Mouse (Mus musculus) forebrain, embryonic 15.5 days (tissue): ENCODE data around the gene Rcor2. TPM values are rescaled to one million over a fixed set of nuclear protein-coding genes. Genes with fewer than 3 reads are reported as not detected.
A peak's percentile ranks its signal among the peaks of the same experiment; 100 is the strongest.

Experiments used
- ATAC-seq: fragments of 200-750 bp; cut with Nextera tagmentation; replicated peaks from 2 replicates; pipeline ENCODE4 v1.8.0; 2017; ENCODE audit warnings: mild to moderate bottlenecking, moderate TSS enrichment, moderate library complexity
- H3K27ac ChIP-seq: fragments of 300-500 bp; sonication (generic); replicated peaks from 2 replicates; pipeline ENCODE4 v1.5.1; 2015; ENCODE audit warnings: mild to moderate bottlenecking, inconsistent platforms
- H3K27me3 ChIP-seq: fragments of 300-500 bp; sonication (generic); 2 replicates; pipeline ENCODE4 v1.6.1; 2015; ENCODE audit warnings: inconsistent platforms
- H3K36me3 ChIP-seq: fragments of 300-500 bp; sonication (generic); 2 replicates; pipeline ENCODE4 v1.6.1; 2015; ENCODE audit warnings: mild to moderate bottlenecking, inconsistent platforms
- H3K4me1 ChIP-seq: fragments of 300-500 bp; sonication (generic); 2 replicates; pipeline ENCODE4 v1.6.1; 2015; ENCODE audit warnings: inconsistent platforms
- H3K4me2 ChIP-seq: fragments of 300-500 bp; sonication (generic); replicated peaks from 2 replicates; pipeline ENCODE4 v1.6.1; 2015; ENCODE audit warnings: mild to moderate bottlenecking, inconsistent platforms
- H3K4me3 ChIP-seq: fragments of 300-500 bp; sonication (generic); 2 replicates; pipeline ENCODE4 v1.5.1; 2015; ENCODE audit warnings: mild to moderate bottlenecking, inconsistent platforms
- H3K9ac ChIP-seq: fragments of 300-500 bp; sonication (generic); replicated peaks from 2 replicates; pipeline ENCODE4 v1.6.1; 2015; ENCODE audit warnings: mild to moderate bottlenecking, inconsistent platforms
- H3K9me3 ChIP-seq: fragments of 300-500 bp; sonication (generic); 2 replicates; pipeline ENCODE4 v1.6.1; 2016; ENCODE audit warnings: inconsistent platforms
- WGBS: fragments of 180-500 bp; shearing (Covaris S2); methylation state at CpG from one replicate; pipeline ENCODE4 v1.1.7; 2015; ENCODE audit warnings: mixed read lengths; 5-methylcytosine and 5-hydroxymethylcytosine counted together
- polyA plus RNA-seq: library from polyadenylated mRNA; unstranded; fragments of >200 nt; fragmentation: Nextera tagmentation; extraction: Ambion mirVana; gene quantifications from 2 replicates; pipeline ENCODE4 v1.2.1, GENCODE M21; 2015

Gene Rcor2
- polyA plus RNA-seq: 60.7 and 67.7 TPM in 2 replicates

- H3K9me3 ChIP-seq: no peaks in the 10 kb centered on the region
- peaks cover 17% of the 10 kb centered on the region for H3K36me3 ChIP-seq
- no peaks in the 10 kb centered on the region for H3K27me3 ChIP-seq
- H3K9ac ChIP-seq: peak within 1 kb of the TSS; percentile 98
- H3K27ac ChIP-seq: peak within 1 kb of the TSS; percentile 99
- peaks cover 70% of the 10 kb centered on the region for H3K4me1 ChIP-seq
- under 1% methylated on average over 28 of the region's 28 CpGs for WGBS
- ATAC-seq: peak; percentile 69
- H3K4me3 ChIP-seq: peak within 1 kb of the TSS; percentile 90
- peak within 1 kb of the TSS; percentile 76 for H3K4me2 ChIP-seq
Observed at GRCm38 (mm10) chr19:7267091-7267741, at the start of gene Rcor2. Gene Rcor2 (plus strand): TSS chr19:7267325.

GRCm38 (mm10) chr19:7217926-7218267, 49.2 kb upstream of the Rcor2 start:
- Histone ChIP-seq H3K4me1 (peaks cover 36% of the 10 kb centered on the region), H3K4me2 (peak overlapping the region; percentile 78), H3K9ac (peak overlapping the region; percentile 76; the same call in 1 of the 2 replicates), H3K36me3 (peaks cover 16% of the 10 kb centered on the region; the same call in 1 of the 2 replicates), H3K27me3 (no peaks in the 10 kb centered on the region), H3K4me3 (peak overlapping the region; percentile 93), H3K9me3 (no peaks in the 10 kb centered on the region), H3K27ac (peak overlapping the region; percentile 41; the same call in 1 of the 2 replicates)
- no peak for ATAC-seq
- 5% methylated on average over 6 of the region's 6 CpGs for WGBS

GRCm38 (mm10) chr19:7218753-7219152, 48.4 kb upstream of the Rcor2 start:
- Histone ChIP-seq H3K4me3 (no peak overlapping the region), H3K4me1 (peaks cover 36% of the 10 kb centered on the region), H3K36me3 (peaks cover 11% of the 10 kb centered on the region; the same call in 1 of the 2 replicates), H3K9ac (no peak overlapping the region), H3K4me2 (no peak overlapping the region), H3K27ac (no peak overlapping the region), H3K27me3 (no peaks in the 10 kb centered on the region), H3K9me3 (no peaks in the 10 kb centered on the region)
- no peak for ATAC-seq
- WGBS: 94% methylated on average over 5 of the region's 5 CpGs

- 87% methylated on average over 6 of the region's 6 CpGs for WGBS
- Histone ChIP-seq H3K4me2 (no peak overlapping the region), H3K9ac (no peak overlapping the region), H3K4me3 (no peak overlapping the region), H3K27me3 (no peaks in the 10 kb centered on the region), H3K27ac (no peak overlapping the region), H3K36me3 (peaks cover 14% of the 10 kb centered on the region), H3K9me3 (no peaks in the 10 kb centered on the region), H3K4me1 (peaks cover 6% of the 10 kb centered on the region)
- ATAC-seq: no peak
Observed at GRCm38 (mm10) chr19:7222196-7222595, 44.9 kb upstream of the Rcor2 start.

- Histone ChIP-seq H3K36me3 (peaks cover 24% of the 10 kb centered on the region), H3K9ac (no peak overlapping the region)
- ATAC-seq: no peak
Observed at GRCm38 (mm10) chr19:7223488-7223887, 43.6 kb upstream of the Rcor2 start.

GRCm38 (mm10) chr19:7224253-7224652, 42.9 kb upstream of the Rcor2 start:
- no peaks in the 10 kb centered on the region for H3K4me1 ChIP-seq
- H3K9me3 ChIP-seq: no peaks in the 10 kb centered on the region
- ATAC-seq: no peak
- H3K9ac ChIP-seq: no peak overlapping the region
- WGBS: 90% methylated on average over 3 of the region's 3 CpGs
- H3K36me3 ChIP-seq: peaks cover 28% of the 10 kb centered on the region
- H3K27me3 ChIP-seq: no peaks in the 10 kb centered on the region
- no peak overlapping the region for H3K4me2 ChIP-seq
- no peak overlapping the region for H3K27ac ChIP-seq
- H3K4me3 ChIP-seq: no peak overlapping the region

More at GRCm38 (mm10) chr19:7223488-7223887, 43.6 kb upstream of the Rcor2 start:
- Histone ChIP-seq H3K27me3 (no peaks in the 10 kb centered on the region), H3K4me3 (no peak overlapping the region), H3K4me1 (no peaks in the 10 kb centered on the region), H3K4me2 (no peak overlapping the region), H3K9me3 (no peaks in the 10 kb centered on the region), H3K27ac (no peak overlapping the region)

- 85% methylated on average over 9 of the region's 9 CpGs for WGBS
- Histone ChIP-seq H3K4me3 (no peak overlapping the region), H3K4me2 (no peak overlapping the region), H3K27me3 (no peaks in the 10 kb centered on the region), H3K27ac (no peak overlapping the region), H3K36me3 (peaks cover 37% of the 10 kb centered on the region), H3K9me3 (no peaks in the 10 kb centered on the region), H3K4me1 (no peaks in the 10 kb centered on the region), H3K9ac (no peak overlapping the region)
- ATAC-seq: no peak
Observed at GRCm38 (mm10) chr19:7225096-7225690, 41.9 kb upstream of the Rcor2 start.

- no peaks in the 10 kb centered on the region for H3K27me3 ChIP-seq
- ATAC-seq: no peak
- no peak overlapping the region for H3K4me2 ChIP-seq
- H3K27ac ChIP-seq: no peak overlapping the region
- H3K4me1 ChIP-seq: no peaks in the 10 kb centered on the region
- 78% methylated on average over 6 of the region's 6 CpGs for WGBS
- H3K9ac ChIP-seq: no peak overlapping the region
- no peak overlapping the region for H3K4me3 ChIP-seq
- peaks cover 39% of the 10 kb centered on the region for H3K36me3 ChIP-seq
- no peaks in the 10 kb centered on the region for H3K9me3 ChIP-seq
Observed at GRCm38 (mm10) chr19:7226511-7226914, 40.6 kb upstream of the Rcor2 start.

- H3K4me1 ChIP-seq: peaks cover 13% of the 10 kb centered on the region
- H3K36me3 ChIP-seq: peaks cover 21% of the 10 kb centered on the region
- ATAC-seq: peak; percentile 93
- H3K4me3 ChIP-seq: no peak overlapping the region
- no peak overlapping the region; the same call in 1 of the 2 replicates for H3K27ac ChIP-seq
- no peak overlapping the region for H3K9ac ChIP-seq
- WGBS: 47% methylated on average over 8 of the region's 8 CpGs
- no peaks in the 10 kb centered on the region for H3K27me3 ChIP-seq
- H3K4me2 ChIP-seq: no peak overlapping the region
- H3K9me3 ChIP-seq: no peaks in the 10 kb centered on the region
Observed at GRCm38 (mm10) chr19:7234537-7235221, 32.4 kb upstream of the Rcor2 start.

- Histone ChIP-seq H3K27me3 (no peaks in the 10 kb centered on the region), H3K4me1 (peaks cover 21% of the 10 kb centered on the region), H3K9ac (no peak overlapping the region), H3K36me3 (peaks cover 14% of the 10 kb centered on the region), H3K4me3 (no peak overlapping the region), H3K4me2 (no peak overlapping the region), H3K27ac (no peak overlapping the region), H3K9me3 (no peaks in the 10 kb centered on the region)
- ATAC-seq: no peak
- 91% methylated on average over 9 of the region's 9 CpGs for WGBS
Observed at GRCm38 (mm10) chr19:7235461-7235860, 31.7 kb upstream of the Rcor2 start.

GRCm38 (mm10) chr19:7236011-7236410, 31.1 kb upstream of the Rcor2 start:
- H3K9ac ChIP-seq: no peak overlapping the region

GRCm38 (mm10) chr19:7236742-7237141, 30.4 kb upstream of the Rcor2 start:
- Histone ChIP-seq H3K36me3 (peaks cover 14% of the 10 kb centered on the region), H3K9ac (no peak overlapping the region), H3K27ac (no peak overlapping the region), H3K4me3 (no peak overlapping the region), H3K9me3 (no peaks in the 10 kb centered on the region), H3K4me2 (no peak overlapping the region), H3K27me3 (no peaks in the 10 kb centered on the region), H3K4me1 (peaks cover 25% of the 10 kb centered on the region)
- 85% methylated on average over 4 of the region's 4 CpGs for WGBS
- no peak for ATAC-seq

More at GRCm38 (mm10) chr19:7236011-7236410, 31.1 kb upstream of the Rcor2 start:
- Histone ChIP-seq H3K4me2 (no peak overlapping the region), H3K27ac (no peak overlapping the region), H3K27me3 (no peaks in the 10 kb centered on the region), H3K4me1 (peaks cover 21% of the 10 kb centered on the region), H3K4me3 (no peak overlapping the region), H3K36me3 (peaks cover 14% of the 10 kb centered on the region), H3K9me3 (no peaks in the 10 kb centered on the region)
- 90% methylated on average over 2 of the region's 2 CpGs for WGBS
- no peak for ATAC-seq
